Mouse (Mus musculus) gastrocnemius, adult 2 months (tissue): ENCODE measurements around the gene Sumo1. TPM values are rescaled to one million over a fixed set of nuclear protein-coding genes. Genes with fewer than 3 reads are reported as not detected.
A peak's percentile ranks its signal among the peaks of the same experiment; 100 is the strongest.

Source experiments
- DNase-seq: peaks from one replicate; pipeline ENCODE4 v3.0.0; 2022
- H3K27ac ChIP-seq: fragments of 200-600 bp; 2 replicates; pipeline ENCODE4 v1.8.1; 2022; ENCODE audit warnings: mild to moderate bottlenecking
- H3K4me3 ChIP-seq: fragments of 200-600 bp; 2 replicates; pipeline ENCODE4 v1.8.1; 2022; ENCODE audit warnings: mild to moderate bottlenecking, moderate library complexity
- CTCF ChIP-seq: fragments of 200-600 bp; IDR thresholded peaks from 2 replicates; pipeline ENCODE4 v1.8.1; 2022; ENCODE audit warnings: antibody characterized with exemption, mild to moderate bottlenecking, moderate library complexity
- intact Hi-C: fragments of 180-260 bp; cut with DNase I; formaldehyde crosslinking; loops from one replicate; pipeline ENCODE4 v1.15.1; 2025
- total RNA-seq, 2 experiments: library from RNA; stranded (reverse); gene quantifications; 2 replicates each; pipeline ENCODE4 v1.2.3; 2021

Sumo1 gene
- total RNA-seq, 2 experiments from 2014 or later, result 50.3 to 69.0 TPM

DNA sequence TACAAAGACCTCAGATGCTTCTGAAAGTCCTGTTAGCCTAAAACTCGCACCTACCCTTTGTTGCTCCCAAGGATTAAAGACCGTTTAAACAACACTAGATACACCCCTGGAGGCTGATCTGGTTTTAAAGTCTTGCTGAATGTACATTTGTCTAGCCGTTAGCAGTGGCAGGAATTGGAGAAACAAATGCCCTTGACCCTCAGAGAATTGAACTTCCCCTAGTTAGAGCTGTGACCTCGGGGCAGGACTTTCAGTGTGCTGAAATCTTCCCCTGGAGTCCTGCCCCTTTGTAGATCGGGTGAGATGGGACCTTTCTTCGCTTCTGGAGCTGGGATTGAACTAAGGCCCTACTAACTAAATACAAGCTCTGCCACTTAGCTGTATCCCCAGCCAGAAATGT lies 41.4 kb downstream of the Sumo1 start:
- TF ChIP-seq CTCF, result no peak
- DNase-seq, result no peak
- Histone ChIP-seq H3K27ac (no peak overlapping the region), H3K4me3 (no peak overlapping the region)
- intact Hi-C loops, result no loop called here

DNA sequence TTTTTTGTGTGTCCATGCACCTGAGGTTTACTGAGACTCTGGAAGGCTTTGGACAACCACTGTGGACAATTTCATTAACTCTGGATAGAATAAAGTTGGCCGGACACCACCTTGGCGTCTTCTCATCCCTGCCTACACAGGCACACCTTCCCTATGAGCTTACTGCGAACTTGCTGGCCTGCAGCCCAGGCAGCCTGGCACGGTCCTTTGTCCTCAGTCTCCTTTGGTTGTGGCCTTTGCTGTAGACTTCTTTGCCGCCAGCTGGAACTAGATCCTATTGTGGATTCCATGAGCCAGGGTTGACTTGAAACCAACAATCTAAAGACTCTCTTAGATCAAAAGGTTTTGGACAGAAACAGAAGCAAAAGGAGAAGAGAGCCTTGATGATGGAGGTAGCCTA lies 45.2 kb downstream of the Sumo1 start:
- DNase-seq, result peak; percentile 47
- TF ChIP-seq CTCF, result no peak
- H3K4me3 ChIP-seq, result no peak overlapping the region
- intact Hi-C loops, result no loop called here
- H3K27ac ChIP-seq, result no peak overlapping the region

DNA sequence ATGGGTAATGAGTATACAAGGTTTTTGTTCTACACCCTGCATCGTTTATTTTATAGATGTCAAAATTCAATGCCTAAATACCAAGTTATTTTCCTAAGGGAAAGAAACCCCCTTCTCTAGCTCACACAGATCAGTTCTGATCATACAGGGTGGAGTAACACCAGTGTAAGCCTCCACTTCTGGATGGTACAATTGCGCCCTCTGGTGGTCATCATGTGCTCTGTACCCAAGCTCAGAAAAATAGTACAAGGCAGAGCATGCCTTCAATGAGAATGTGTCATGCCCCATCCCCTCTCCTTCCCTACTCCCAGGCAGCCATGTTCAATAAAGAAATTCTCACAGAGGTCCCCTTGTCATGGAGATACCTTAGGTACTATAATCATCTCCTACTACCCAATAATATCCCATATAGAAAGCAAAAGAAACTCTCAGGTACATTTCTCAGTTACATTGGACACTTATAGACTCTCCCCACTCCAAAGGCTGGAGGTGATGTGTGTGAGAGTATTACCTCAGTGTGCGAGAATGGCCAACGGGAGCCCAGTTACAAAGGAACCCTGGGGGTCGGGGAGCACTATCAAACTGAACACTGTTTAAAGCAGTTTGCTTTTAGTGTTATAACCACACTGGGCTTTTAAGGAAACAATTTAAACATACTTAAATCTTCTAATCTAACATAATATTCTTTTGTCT lies 47.2 kb downstream of the Sumo1 start:
- no peak overlapping the region for H3K4me3 ChIP-seq
- no peak overlapping the region for H3K27ac ChIP-seq
- DNase-seq, result peak; percentile 75
- intact Hi-C loops, result loop anchor here (2.0 to 5.0 kb wide), 6 partner anchors 36 to 377 kb away; partner anchors contain the start of gene Fzd7
- TF ChIP-seq CTCF, result peak; percentile 92

DNA sequence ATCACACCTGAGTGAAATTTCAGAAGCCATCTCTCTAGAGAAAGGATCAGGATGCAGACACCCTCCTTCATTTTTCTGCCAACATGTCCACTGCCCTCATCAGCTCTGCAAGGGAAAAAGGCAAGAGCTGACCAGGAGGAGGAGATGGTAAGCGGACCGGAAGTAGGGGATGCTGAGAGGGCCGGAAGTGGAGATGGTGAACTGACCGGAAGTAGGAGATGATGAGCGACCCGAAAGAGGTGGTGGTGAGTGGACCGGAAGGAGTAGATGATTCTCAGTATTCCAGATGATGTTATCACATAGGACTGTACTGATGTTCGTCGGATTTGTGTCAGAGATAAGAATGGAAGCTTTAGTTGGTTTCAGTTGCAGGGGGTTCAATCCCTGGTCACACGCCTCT lies 51.4 kb downstream of the Sumo1 start:
- no peak for DNase-seq
- intact Hi-C loops, result no loop called here
- Histone ChIP-seq H3K4me3 (no peak overlapping the region), H3K27ac (no peak overlapping the region)
- no peak for TF ChIP-seq CTCF

- Histone ChIP-seq H3K4me3 (no peak overlapping the region), H3K27ac (no peak overlapping the region)
- TF ChIP-seq CTCF, result no peak
- DNase-seq, result no peak
- intact Hi-C loops, result no loop called here
Observed at GRCm38 (mm10) chr1:59615021-59615420, 55.6 kb downstream of the Sumo1 start.

DNA sequence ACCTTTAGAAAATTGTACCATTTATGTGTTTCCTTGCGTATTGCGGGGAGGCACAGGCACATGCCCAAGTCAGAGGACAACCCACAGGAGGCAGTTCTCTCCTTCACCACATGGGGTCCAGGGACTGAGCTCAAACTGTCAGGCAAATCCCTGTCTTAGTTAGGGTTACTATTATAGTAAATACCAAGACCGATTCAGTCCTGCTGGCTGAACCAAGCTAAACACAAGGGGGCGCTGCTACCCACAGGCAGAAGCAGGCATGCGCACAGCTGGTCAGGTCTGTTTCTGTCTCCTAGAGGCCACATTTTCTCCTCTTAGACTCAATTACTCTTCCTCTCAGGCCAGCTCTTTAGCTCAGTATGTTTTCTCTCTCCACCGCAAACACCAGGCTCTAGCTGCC lies 56.8 kb downstream of the Sumo1 start:
- peak; percentile 67 for DNase-seq
- intact Hi-C loops, result no loop called here
- no peak overlapping the region for H3K4me3 ChIP-seq
- no peak overlapping the region for H3K27ac ChIP-seq
- peak; percentile 67 for TF ChIP-seq CTCF

- no peak for DNase-seq
- H3K4me3 ChIP-seq, result no peak overlapping the region
- peak; percentile 26; the same call in 1 of the 2 replicates for TF ChIP-seq CTCF
- H3K27ac ChIP-seq, result no peak overlapping the region
- intact Hi-C loops, result no loop called here
Observed at GRCm38 (mm10) chr1:59610929-59611328, 59.7 kb downstream of the Sumo1 start.

- no peak for TF ChIP-seq CTCF
- DNase-seq, result peak; percentile 65
- intact Hi-C loops, result no loop called here
- Histone ChIP-seq H3K4me3 (no peak overlapping the region), H3K27ac (peak overlapping the region; percentile 76)
Observed at GRCm38 (mm10) chr1:59609896-59610295, 60.7 kb downstream of the Sumo1 start.

GRCm38 (mm10) chr1:59609458-59609857 lies 61.2 kb downstream of the Sumo1 start:
- intact Hi-C loops, result no loop called here
- Histone ChIP-seq H3K27ac (peak overlapping the region; percentile 76), H3K4me3 (no peak overlapping the region)
- TF ChIP-seq CTCF, result peak; percentile 53
- no peak for DNase-seq

DNA sequence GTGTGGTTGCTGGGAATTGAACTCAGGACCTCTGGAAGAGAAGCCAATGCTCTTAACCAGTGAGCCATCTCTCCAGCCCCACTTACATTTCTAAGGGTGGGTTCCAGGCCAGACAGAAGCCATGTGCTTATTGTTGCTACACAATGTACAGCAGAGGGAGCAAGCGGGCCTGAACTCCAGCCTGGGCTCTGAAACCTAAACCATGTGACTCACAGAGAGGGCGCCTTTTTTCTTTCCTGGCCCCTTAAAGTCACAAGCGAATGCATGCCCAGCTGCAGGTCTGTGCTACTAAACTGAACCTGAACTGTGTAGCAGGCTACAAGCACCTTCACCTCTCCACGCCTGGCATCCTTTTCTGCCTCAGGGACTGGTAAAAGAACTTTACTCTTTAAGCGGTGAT lies 61.7 kb downstream of the Sumo1 start:
- no peak for TF ChIP-seq CTCF
- intact Hi-C loops, result no loop called here
- Histone ChIP-seq H3K27ac (no peak overlapping the region), H3K4me3 (no peak overlapping the region)
- no peak for DNase-seq

DNA sequence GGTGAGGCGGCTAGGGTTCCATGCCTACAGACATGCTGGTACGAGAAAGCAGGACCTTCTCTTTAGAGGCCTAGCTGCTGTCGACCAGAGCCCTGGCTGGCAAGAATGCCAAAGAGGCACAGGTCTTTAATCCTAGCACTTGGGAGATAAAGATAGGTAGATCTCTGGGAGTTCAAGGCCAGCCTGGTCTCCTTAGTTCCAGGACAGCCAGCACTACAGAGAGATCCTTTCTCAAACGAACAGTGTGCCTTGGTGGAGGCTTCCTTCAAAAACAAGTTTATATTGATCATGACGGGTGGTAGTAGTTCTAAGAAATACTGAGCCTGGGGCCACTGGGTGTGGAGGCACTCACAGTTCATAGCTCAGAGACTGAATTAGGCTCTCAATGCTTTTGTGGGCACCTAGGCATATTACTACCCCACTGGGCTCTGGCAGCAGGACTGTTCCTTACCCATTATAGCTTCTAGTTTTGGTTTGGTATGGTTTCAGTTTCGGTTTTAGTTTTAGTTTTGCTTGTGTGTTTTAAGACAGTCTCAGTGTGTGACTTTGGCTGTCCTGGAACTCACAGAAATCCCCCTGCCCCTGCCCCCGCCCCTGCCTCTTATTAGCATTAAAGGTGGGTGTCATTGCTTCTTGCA lies 62.4 kb downstream of the Sumo1 start:
- Histone ChIP-seq H3K27ac (no peak overlapping the region), H3K4me3 (no peak overlapping the region)
- intact Hi-C loops, result no loop called here
- no peak for TF ChIP-seq CTCF
- DNase-seq, result no peak

DNA sequence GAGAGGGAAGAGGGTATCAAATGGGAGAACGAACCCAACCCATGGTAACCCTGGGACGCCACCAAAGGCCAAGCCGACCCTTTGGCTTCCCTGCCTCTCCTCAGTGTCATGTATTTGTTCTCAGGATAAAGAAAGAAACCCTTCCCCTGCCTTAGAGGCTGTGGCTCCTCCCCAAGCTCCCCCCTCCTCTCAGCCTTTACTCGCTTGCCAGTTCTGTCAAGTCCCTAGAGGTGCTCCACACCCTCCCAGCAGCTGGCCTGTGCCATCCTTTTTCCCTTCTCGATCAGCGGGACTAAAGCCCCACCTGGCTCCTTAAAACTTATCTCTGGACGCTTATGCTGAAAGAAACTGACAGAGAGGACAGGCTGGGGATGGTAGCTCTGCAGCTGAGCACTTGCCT lies 63.6 kb downstream of the Sumo1 start:
- H3K4me3 ChIP-seq, result no peak overlapping the region
- no peak for TF ChIP-seq CTCF
- H3K27ac ChIP-seq, result no peak overlapping the region
- intact Hi-C loops, result no loop called here
- no peak for DNase-seq

GRCm38 (mm10) chr1:59606479-59606878 lies 64.2 kb downstream of the Sumo1 start:
- intact Hi-C loops, result no loop called here
- no peak overlapping the region for H3K4me3 ChIP-seq
- DNase-seq, result no peak
- no peak for TF ChIP-seq CTCF
- no peak overlapping the region for H3K27ac ChIP-seq

GRCm38 (mm10) chr1:59603893-59604292 lies 66.7 kb downstream of the Sumo1 start:
- peak; percentile 26; the same call in 1 of the 2 replicates for TF ChIP-seq CTCF
- DNase-seq, result no peak
- Histone ChIP-seq H3K4me3 (no peak overlapping the region), H3K27ac (no peak overlapping the region)
- intact Hi-C loops, result no loop called here
